Mouse (Mus musculus): ENCODE data around the gene Cdk4. TPM values are rescaled to one million over a fixed set of nuclear protein-coding genes. Genes with fewer than 3 reads are reported as not detected.

Cdk4 gene
- polyA plus RNA-seq (2017; shearing (Covaris generic)) = 100 to 1,000 TPM; 284 to 347 (median 295) TPM

- ATAC-seq = peak; percentile 77
Observed at GRCm38 (mm10) chr10:127063239-127063872, at the start of gene Cdk4. Cdk4 (plus strand) TSS chr10:127063534.

- ATAC-seq = no peak
Observed at GRCm38 (mm10) chr10:127016488-127016887, 46.8 kb upstream of the Cdk4 start.

- no peak for ATAC-seq
Observed at GRCm38 (mm10) chr10:127017071-127017470, 46.3 kb upstream of the Cdk4 start.

GRCm38 (mm10) chr10:127018422-127018821 is 44.9 kb upstream of the Cdk4 start:
- no peak for ATAC-seq

GRCm38 (mm10) chr10:127030336-127031296 is 32.7 kb upstream of the Cdk4 start, which contains the start of gene Tsfm:
Tsfm (minus strand) TSS chr10:127030840.
- peak; percentile 90 for ATAC-seq

- ATAC-seq = no peak
Observed at GRCm38 (mm10) chr10:127033301-127033741, 30.0 kb upstream of the Cdk4 start.

GRCm38 (mm10) chr10:127036273-127036672 is 27.1 kb upstream of the Cdk4 start:
- ATAC-seq = no peak

- no peak for ATAC-seq
Observed at GRCm38 (mm10) chr10:127037641-127038040, 25.7 kb upstream of the Cdk4 start.

- ATAC-seq = peak; percentile 26
Observed at GRCm38 (mm10) chr10:127040569-127041214, 22.6 kb upstream of the Cdk4 start.

GRCm38 (mm10) chr10:127041274-127041766 is 22.0 kb upstream of the Cdk4 start, which contains the start of the genes Mettl1 and Eef1akmt3:
Mettl1 (plus strand) TSS chr10:127041414.
Eef1akmt3 (minus strand) TSS chr10:127041513.
- ATAC-seq = peak; percentile 56

- ATAC-seq = peak; percentile 83
Observed at GRCm38 (mm10) chr10:127041774-127042338, 21.5 kb upstream of the Cdk4 start.

- ATAC-seq = no peak
Observed at GRCm38 (mm10) chr10:127042468-127043115, 20.7 kb upstream of the Cdk4 start.

- no peak for ATAC-seq
Observed at GRCm38 (mm10) chr10:127043187-127043586, 20.1 kb upstream of the Cdk4 start.

- ATAC-seq = no peak
Observed at GRCm38 (mm10) chr10:127047954-127048353, 15.4 kb upstream of the Cdk4 start, which contains the start of gene Cyp27b1. Cyp27b1 (plus strand) TSS chr10:127048250.

GRCm38 (mm10) chr10:127048608-127049394 is 14.5 kb upstream of the Cdk4 start:
- no peak for ATAC-seq

- peak; percentile 66 for ATAC-seq
Observed at GRCm38 (mm10) chr10:127049395-127050118, 13.8 kb upstream of the Cdk4 start.

GRCm38 (mm10) chr10:127050119-127050474 is 13.2 kb upstream of the Cdk4 start:
- ATAC-seq = peak; percentile 18

- no peak for ATAC-seq
Observed at GRCm38 (mm10) chr10:127054646-127055045, 8.7 kb upstream of the Cdk4 start.

- no peak for ATAC-seq
Observed at GRCm38 (mm10) chr10:127055406-127055805, 7.9 kb upstream of the Cdk4 start.

GRCm38 (mm10) chr10:127056490-127056889 is 6.8 kb upstream of the Cdk4 start:
- no peak for ATAC-seq
